Mouse (Mus musculus) lung, adult 18-20 months (tissue): ENCODE data around the gene Rora.
A peak's percentile ranks its signal among the peaks of the same experiment; 100 is the strongest.

Experiments used
- DNase-seq, 2 experiments: peaks; one replicate each; pipeline ENCODE4 v3.0.0; 2022; ENCODE audit warnings: mixed read lengths in 2 of 2

Gene Rora

GRCm38 (mm10) chr9:68760876-68761275, 107.3 kb downstream of the Rora start:
- DNase-seq: no peak

GRCm38 (mm10) chr9:68761672-68762071, 108.1 kb downstream of the Rora start:
- DNase-seq: no peak

GRCm38 (mm10) chr9:68765595-68765994, 112.0 kb downstream of the Rora start:
- DNase-seq: no peak

- DNase-seq: no peak
Observed at GRCm38 (mm10) chr9:68769638-68770037, 116.1 kb downstream of the Rora start.

- DNase-seq: no peak
Observed at GRCm38 (mm10) chr9:68771383-68771782, 117.8 kb downstream of the Rora start.

- DNase-seq: no peak
Observed at GRCm38 (mm10) chr9:68773770-68774169, 120.2 kb downstream of the Rora start.

GRCm38 (mm10) chr9:68782011-68782410, 128.4 kb downstream of the Rora start:
- no peak for DNase-seq

GRCm38 (mm10) chr9:68782604-68783003, 129.0 kb downstream of the Rora start:
- no peak for DNase-seq

GRCm38 (mm10) chr9:68783246-68783645, 129.7 kb downstream of the Rora start:
- DNase-seq: no peak

GRCm38 (mm10) chr9:68786614-68787293, 133.2 kb downstream of the Rora start:
- DNase-seq: peak in 1 of 2 experiments; percentile 12

GRCm38 (mm10) chr9:68787665-68788064, 134.1 kb downstream of the Rora start:
- DNase-seq: no peak

GRCm38 (mm10) chr9:68790922-68791321, 137.3 kb downstream of the Rora start:
- no peak for DNase-seq

GRCm38 (mm10) chr9:68791982-68792540, 138.5 kb downstream of the Rora start:
- no peak for DNase-seq

- no peak for DNase-seq
Observed at GRCm38 (mm10) chr9:68795314-68795713, 141.7 kb downstream of the Rora start.

GRCm38 (mm10) chr9:68798221-68798620, 144.6 kb downstream of the Rora start:
- no peak for DNase-seq

- DNase-seq: no peak
Observed at GRCm38 (mm10) chr9:68799065-68799464, 145.5 kb downstream of the Rora start.

- DNase-seq: no peak
Observed at GRCm38 (mm10) chr9:68804229-68804628, 150.6 kb downstream of the Rora start.

- no peak for DNase-seq
Observed at GRCm38 (mm10) chr9:68805776-68806175, 152.2 kb downstream of the Rora start.

GRCm38 (mm10) chr9:68807735-68808134, 154.1 kb downstream of the Rora start:
- no peak for DNase-seq

- no peak for DNase-seq
Observed at GRCm38 (mm10) chr9:68809536-68809935, 155.9 kb downstream of the Rora start.

GRCm38 (mm10) chr9:68814723-68815122, 161.1 kb downstream of the Rora start:
- DNase-seq: no peak

GRCm38 (mm10) chr9:68815877-68816276, 162.3 kb downstream of the Rora start:
- no peak for DNase-seq

GRCm38 (mm10) chr9:68820036-68820435, 166.4 kb downstream of the Rora start:
- no peak for DNase-seq

GRCm38 (mm10) chr9:68820478-68820877, 166.9 kb downstream of the Rora start:
- no peak for DNase-seq

- DNase-seq: no peak
Observed at GRCm38 (mm10) chr9:68821388-68821787, 167.8 kb downstream of the Rora start.
